Mouse (Mus musculus) stomach, postnatal 0 days (tissue): ENCODE data around the gene Methig1.

ENCODE experiments used
- CTCF ChIP-seq: IDR thresholded peaks from 2 replicates; pipeline ENCODE4 v1.5.1; 2016; ENCODE audit warnings: antibody characterized with exemption, low read depth, mild to moderate bottlenecking, moderate library complexity
- EP300 ChIP-seq: optimal IDR thresholded peaks from 2 replicates; pipeline ENCODE3; 2016; ENCODE audit warnings: antibody characterized with exemption

GRCm38 (mm10) chr15:100319884-100320283, 33.1 kb upstream of the Methig1 start:
- TF ChIP-seq CTCF, result no peak
- no peak for TF ChIP-seq EP300
